9 mouse cellular contexts compared by ENCODE assay signal in the genomic region with DNA sequence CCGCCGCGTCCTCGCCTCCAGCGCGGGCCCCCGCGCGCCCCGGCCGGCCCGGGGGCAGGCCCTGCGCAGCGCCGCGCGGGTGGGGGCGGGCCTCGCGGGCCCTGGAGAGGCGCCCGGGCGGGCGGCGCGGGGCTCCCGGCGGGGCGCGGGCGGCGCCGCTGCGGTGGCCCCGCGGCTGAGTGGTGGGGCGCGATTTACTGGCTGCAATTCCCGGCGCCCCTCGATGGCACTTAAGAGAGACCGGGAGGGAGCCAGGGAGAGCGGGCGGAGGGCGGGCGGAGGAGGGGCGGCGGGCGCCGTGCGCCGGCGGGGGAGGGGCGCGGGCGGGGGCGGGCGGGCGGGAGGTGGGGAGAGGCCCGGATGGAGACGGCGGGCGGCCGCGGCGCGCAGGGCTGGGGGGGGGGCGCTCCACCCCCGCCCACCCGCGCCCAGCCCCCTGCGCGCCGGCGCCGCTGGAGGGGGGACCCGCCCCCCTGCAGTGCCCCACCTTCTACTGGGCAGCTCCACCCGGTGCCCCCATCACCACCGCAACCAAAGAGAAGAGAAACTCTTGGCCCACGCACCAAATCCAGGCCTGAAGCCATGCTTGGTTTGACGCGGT. TPM values are rescaled to one million over a fixed set of nuclear protein-coding genes. Genes with fewer than 3 reads are reported as not detected.
DNase-seq lines count a peak whose midpoint lies in the region; ATAC-seq lines count a peak whose summit lies in the region.
"Had no signal": no experiment of that assay in that cellular context is flagged by ENCODE, and none has a peak within 500 bp of the region (broad histone marks: within the 10 kb centered on the region; RNA-seq: fewer than 3 reads in every experiment).

No protein-coding gene starts in this region.

- H3K9me3 ChIP-seq in lung, embryonic 15.5 days: no peaks in the 10 kb centered on the region
- H3K9me3 ChIP-seq in embryonic facial prominence, embryonic 15.5 days (replicated peaks): no peaks in the 10 kb centered on the region
- no peaks in the 10 kb centered on the region for H3K9me3 ChIP-seq in hindbrain, embryonic 15.5 days
- H3K9me3 ChIP-seq in midbrain, embryonic 16.5 days (replicated peaks; ENCODE audit: control insufficient read depth, low read length, poor library complexity, severe bottlenecking): no peaks in the 10 kb centered on the region

- DNase-seq in lung, postnatal 10 days: no peak
- no peak for DNase-seq in urinary bladder, adult 18-20 months (ENCODE audit: low spot score in 2 of 2)
- DNase-seq in spleen, postnatal 10 days (ENCODE audit: low spot score in 2 of 2): no peak
- no peak for DNase-seq in cerebellum, adult 11-12 months

- peak overlapping the region; percentile 92 for H3K4me2 ChIP-seq in lung, embryonic 15.5 days
- peak overlapping the region; percentile 84 for H3K4me2 ChIP-seq in embryonic facial prominence, embryonic 15.5 days (replicated peaks)
- peak overlapping the region; percentile 72 for H3K4me2 ChIP-seq in hindbrain, embryonic 15.5 days
- peak overlapping the region; percentile 85 for H3K4me2 ChIP-seq in midbrain, embryonic 16.5 days (ENCODE audit: low read length)

- 2% methylated on average over 5 of the region's 82 CpGs for WGBS in lung, embryonic 15.5 days
- under 1% methylated on average over 13 of the region's 82 CpGs for WGBS in embryonic facial prominence, embryonic 15.5 days
- 0% methylated on average over 17 of the region's 82 CpGs for WGBS in hindbrain, embryonic 15.5 days
- 5% methylated on average over 6 of the region's 82 CpGs for WGBS in midbrain, embryonic 16.5 days

- H3K9ac ChIP-seq in lung, embryonic 15.5 days: peak overlapping the region; percentile 47; the same call in 1 of the 2 replicates
- peak overlapping the region; percentile 16; the same call in 1 of the 2 replicates for H3K9ac ChIP-seq in embryonic facial prominence, embryonic 15.5 days
- H3K9ac ChIP-seq in hindbrain, embryonic 15.5 days: peak overlapping the region; percentile 57
- H3K9ac ChIP-seq in midbrain, embryonic 16.5 days (ENCODE audit: low read depth, low read length): peak overlapping the region; percentile 80

- peak overlapping the region; percentile 81 for H3K27ac ChIP-seq in lung, embryonic 15.5 days
- H3K27ac ChIP-seq in embryonic facial prominence, embryonic 15.5 days (replicated peaks): peak overlapping the region; percentile 84
- H3K27ac ChIP-seq in hindbrain, embryonic 15.5 days (replicated peaks): peak overlapping the region; percentile 79
- peak overlapping the region; percentile 81 for H3K27ac ChIP-seq in midbrain, embryonic 16.5 days (ENCODE audit: low read length)

- peak overlapping the region; percentile 57 for H3K4me3 ChIP-seq in lung, embryonic 15.5 days
- peak overlapping the region; percentile 62 for H3K4me3 ChIP-seq in embryonic facial prominence, embryonic 15.5 days (replicated peaks)
- H3K4me3 ChIP-seq in hindbrain, embryonic 15.5 days: peak overlapping the region; percentile 61
- peak overlapping the region; percentile 62 for H3K4me3 ChIP-seq in midbrain, embryonic 16.5 days (ENCODE audit: low read depth, low read length)
- H3K4me3 ChIP-seq: myocyte had no signal

- no peaks in the 10 kb centered on the region for H3K36me3 ChIP-seq in lung, embryonic 15.5 days
- no peaks in the 10 kb centered on the region for H3K36me3 ChIP-seq in embryonic facial prominence, embryonic 15.5 days
- no peaks in the 10 kb centered on the region for H3K36me3 ChIP-seq in hindbrain, embryonic 15.5 days
- H3K36me3 ChIP-seq in midbrain, embryonic 16.5 days (ENCODE audit: control insufficient read depth, insufficient read depth, low read length): no peaks in the 10 kb centered on the region

- peak; percentile 55; the same call in 1 of the 2 replicates for ATAC-seq in lung, embryonic 15.5 days (ENCODE audit: borderline replicate concordance, extremely low read depth, low FRiP score, low TSS enrichment)
- ATAC-seq in embryonic facial prominence, embryonic 15.5 days (ENCODE audit: insufficient number of reproducible peaks, low FRiP score, low TSS enrichment, low read depth): peak; percentile 58; the same call in 1 of the 2 replicates
- ATAC-seq in hindbrain, embryonic 15.5 days (ENCODE audit: low FRiP score, low read depth): no peak
- ATAC-seq in midbrain, embryonic 16.5 days: no peak

- peaks cover 53% of the 10 kb centered on the region for H3K4me1 ChIP-seq in lung, embryonic 15.5 days
- peaks cover 75% of the 10 kb centered on the region for H3K4me1 ChIP-seq in embryonic facial prominence, embryonic 15.5 days
- H3K4me1 ChIP-seq in hindbrain, embryonic 15.5 days (replicated peaks): peaks cover 72% of the 10 kb centered on the region
- peaks cover 62% of the 10 kb centered on the region for H3K4me1 ChIP-seq in midbrain, embryonic 16.5 days (ENCODE audit: control insufficient read depth, insufficient read depth, low read length)

- H3K27me3 ChIP-seq in lung, embryonic 15.5 days: peaks cover 51% of the 10 kb centered on the region
- peaks cover 9% of the 10 kb centered on the region; the same call in 1 of the 2 replicates for H3K27me3 ChIP-seq in embryonic facial prominence, embryonic 15.5 days
- H3K27me3 ChIP-seq in hindbrain, embryonic 15.5 days: no peaks in the 10 kb centered on the region; the same call in 1 of the 2 replicates
- no peaks in the 10 kb centered on the region for H3K27me3 ChIP-seq in midbrain, embryonic 16.5 days (ENCODE audit: control insufficient read depth, insufficient read depth, low read depth, low read length)

RNA-seq across cellular contexts. Expression of gene Tcf20, which starts 24.0 kb away (rescaled TPM):
- 7.2 TPM in 2 replicates for polyA plus RNA-seq in lung, embryonic 15.5 days (2015; fragmentation: Nextera tagmentation; extraction: Ambion mirVana)
- polyA plus RNA-seq in embryonic facial prominence, embryonic 15.5 days (2015; fragmentation: Nextera tagmentation; extraction: Ambion mirVana): 10.5 and 11.1 TPM in 2 replicates
- 10.4 and 11.4 TPM in 2 replicates for polyA plus RNA-seq in hindbrain, embryonic 15.5 days (2015; fragmentation: Nextera tagmentation; extraction: Ambion mirVana)
- 13.0 and 13.6 TPM in 2 replicates for polyA plus RNA-seq in midbrain, embryonic 16.5 days (2015; fragmentation: Nextera tagmentation; extraction: Ambion mirVana)

Comparison
In these comparisons a context has a peak if more than half of its experiments do, and no peak if none do; other contexts are left out.
1. ATAC-seq: peak in lung, embryonic 15.5 days (single experiment) and embryonic facial prominence, embryonic 15.5 days (single experiment); none in hindbrain, embryonic 15.5 days (single experiment) and midbrain, embryonic 16.5 days (single experiment).
2. H3K9ac ChIP-seq: peak in every context shown above with its lines; median percentile 80 in midbrain, embryonic 16.5 days; 57 in hindbrain, embryonic 15.5 days; 47 in lung, embryonic 15.5 days; 16 in embryonic facial prominence, embryonic 15.5 days.
3. Peak in every context shown above with its lines, with median percentiles within 50 percentile points of each other: H3K27ac ChIP-seq, H3K4me2 ChIP-seq and H3K4me3 ChIP-seq.